Mouse (Mus musculus): ENCODE measurements around the gene Ubr1. TPM values are rescaled to one million over a fixed set of nuclear protein-coding genes. Genes with fewer than 3 reads are reported as not detected.
"Not testable (repeated sequence)": the region's sequence is repeated elsewhere in the genome, so short reads cannot be mapped to it uniquely, and the experiment has no call there.

The Ubr1 gene
- total RNA-seq, 2 experiments from 2014 or later = 44.7 to 48.0 TPM

DNA sequence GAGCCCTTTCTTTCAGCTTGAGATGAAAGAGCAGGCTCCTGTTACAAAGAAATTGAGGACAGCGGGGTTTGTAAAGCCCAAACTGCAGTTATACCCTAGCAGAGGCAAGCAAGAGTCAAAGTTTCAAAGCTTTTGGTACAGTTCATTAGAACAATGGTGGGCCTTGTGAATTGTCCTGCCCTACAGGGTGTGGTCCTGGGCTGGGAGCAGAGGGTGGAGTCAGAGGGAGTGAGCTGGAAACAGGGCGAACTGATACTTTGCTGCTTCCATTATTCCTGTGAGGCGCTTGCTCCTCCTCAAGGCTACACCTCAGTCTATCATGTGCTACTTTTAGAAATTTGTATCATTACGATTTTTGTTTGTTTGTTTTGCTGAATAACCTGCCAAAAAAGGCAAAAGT, 20.7 kb upstream of the Ubr1 start:
- Histone ChIP-seq H3K27ac (no peak overlapping the region), H3K4me3 (no peak overlapping the region)
- TF ChIP-seq CTCF (conservative IDR thresholded peaks at IDR 0.05) = no peak
- DNase-seq (ENCODE audit: low spot score in 2 of 2) = no peak

DNA sequence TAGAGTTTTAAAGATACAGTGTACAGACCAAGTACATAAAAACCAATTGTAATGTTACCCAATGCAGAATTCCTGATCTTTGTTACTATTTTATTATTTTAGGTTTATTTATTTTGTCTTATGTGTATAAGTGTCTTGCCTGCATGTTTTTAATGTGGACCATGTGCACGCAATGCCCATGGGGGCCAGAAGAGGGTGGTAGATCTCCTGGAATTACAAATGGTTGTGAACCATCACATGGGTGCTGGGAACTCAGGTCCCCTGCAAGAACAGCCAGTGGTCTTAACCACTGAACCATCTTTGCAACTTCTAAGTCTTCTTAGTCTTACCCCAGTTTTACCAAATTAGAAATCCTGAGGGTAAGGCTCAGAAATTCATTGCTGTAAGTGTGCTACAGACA, 14.7 kb upstream of the Ubr1 start:
- Histone ChIP-seq H3K27ac (no peak overlapping the region), H3K4me3 (no peak overlapping the region)
- TF ChIP-seq CTCF (conservative IDR thresholded peaks at IDR 0.05) = peak; percentile 41
- DNase-seq (ENCODE audit: low spot score in 2 of 2) = no peak

DNA sequence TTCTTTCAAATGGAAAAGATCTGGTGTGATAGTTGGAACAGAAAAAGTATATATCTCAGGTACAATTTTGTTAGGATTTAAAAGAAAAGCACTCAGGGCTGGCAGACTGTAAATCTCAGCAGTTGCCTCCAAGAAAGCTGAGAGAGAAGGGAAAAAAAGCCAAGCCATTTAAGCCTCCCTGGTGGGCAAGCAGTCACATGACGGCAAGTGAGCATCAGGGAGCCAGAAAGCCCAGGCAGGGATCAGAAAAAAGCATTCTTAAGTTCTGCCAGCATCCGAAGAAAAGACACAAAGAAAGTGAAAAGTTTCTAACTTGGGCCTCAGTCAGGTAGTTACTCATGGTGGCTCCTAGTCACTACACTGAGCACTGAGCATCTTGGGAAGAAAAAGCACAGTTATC, 13.1 kb upstream of the Ubr1 start:
- no peak overlapping the region for H3K4me3 ChIP-seq
- no peak for DNase-seq (ENCODE audit: low spot score in 2 of 2)
- TF ChIP-seq CTCF (conservative IDR thresholded peaks at IDR 0.05) = no peak
- no peak overlapping the region for H3K27ac ChIP-seq

GRCm38 (mm10) chr2:120980861-120981260, 10.3 kb upstream of the Ubr1 start:
- DNase-seq (ENCODE audit: low spot score in 2 of 2) = no peak
- no peak overlapping the region for H3K27ac ChIP-seq
- H3K4me3 ChIP-seq = no peak overlapping the region
- no peak for TF ChIP-seq CTCF (conservative IDR thresholded peaks at IDR 0.05)

GRCm38 (mm10) chr2:120979819-120980218, 9.3 kb upstream of the Ubr1 start:
- TF ChIP-seq CTCF (conservative IDR thresholded peaks at IDR 0.05) = no peak
- H3K27ac ChIP-seq = no peak overlapping the region
- no peak for DNase-seq (ENCODE audit: low spot score in 2 of 2)
- H3K4me3 ChIP-seq = no peak overlapping the region

DNA sequence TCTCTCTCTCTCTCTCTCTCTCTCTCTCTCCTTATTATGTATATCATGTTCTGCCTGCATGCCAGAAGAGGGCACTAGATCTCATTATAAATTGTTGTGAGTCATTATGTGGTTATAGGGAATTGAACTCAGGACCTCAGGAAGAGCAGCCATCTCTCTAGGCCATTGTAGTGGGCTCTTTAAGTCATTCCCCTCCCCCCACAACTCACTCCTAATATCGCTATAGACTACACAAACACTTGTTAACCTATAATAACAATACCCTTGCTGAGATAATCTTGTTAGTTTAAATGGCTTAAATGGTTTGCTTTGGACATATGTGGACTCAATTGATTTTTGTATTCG, 8.2 kb upstream of the Ubr1 start:
- peak; percentile 56 for TF ChIP-seq CTCF (conservative IDR thresholded peaks at IDR 0.05)
- Histone ChIP-seq H3K4me3 (no peak overlapping the region), H3K27ac (no peak overlapping the region)
- no peak for DNase-seq (ENCODE audit: low spot score in 2 of 2)

DNA sequence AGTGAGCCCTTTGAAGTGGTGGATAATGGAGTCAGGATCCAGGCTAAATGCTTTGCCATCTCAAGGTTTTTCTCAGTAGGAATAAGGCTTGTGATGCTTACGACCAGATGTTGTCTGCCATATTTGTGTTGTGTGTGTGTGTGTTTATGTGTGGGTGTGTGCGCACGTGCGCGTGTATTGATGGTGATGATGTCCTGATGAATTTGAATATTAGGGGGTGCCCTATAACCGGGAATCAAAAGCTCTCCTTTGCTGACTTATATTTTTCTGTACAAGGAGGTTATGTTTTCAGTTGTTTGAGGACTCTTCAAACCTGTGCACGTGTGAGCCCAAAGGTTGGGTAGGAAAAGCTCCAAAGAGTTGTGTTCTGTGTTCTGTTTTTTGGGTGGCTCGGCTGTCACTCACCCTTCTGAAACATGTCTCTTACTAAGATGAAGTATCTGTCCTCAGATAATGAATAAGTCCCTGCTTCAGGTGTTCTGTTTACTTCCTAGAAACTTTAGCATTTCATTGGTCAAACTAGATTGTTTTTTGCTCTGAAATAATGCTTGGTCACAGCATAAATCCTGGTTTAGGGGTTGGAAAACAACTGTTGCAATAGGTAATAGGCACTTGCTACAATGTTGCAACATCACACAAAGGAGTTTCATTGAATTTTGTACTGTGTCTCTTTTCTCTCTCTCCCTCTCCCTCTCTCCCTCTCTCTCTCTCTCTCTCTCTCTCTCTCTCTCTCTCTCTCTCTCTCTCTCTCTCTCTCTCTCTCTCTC, 7.6 kb upstream of the Ubr1 start:
- Histone ChIP-seq H3K27ac (peak overlapping the region; percentile 96), H3K4me3 (peak overlapping the region; percentile 78)
- no peak for DNase-seq (ENCODE audit: low spot score in 2 of 2)
- no peak for TF ChIP-seq CTCF (conservative IDR thresholded peaks at IDR 0.05)

DNA sequence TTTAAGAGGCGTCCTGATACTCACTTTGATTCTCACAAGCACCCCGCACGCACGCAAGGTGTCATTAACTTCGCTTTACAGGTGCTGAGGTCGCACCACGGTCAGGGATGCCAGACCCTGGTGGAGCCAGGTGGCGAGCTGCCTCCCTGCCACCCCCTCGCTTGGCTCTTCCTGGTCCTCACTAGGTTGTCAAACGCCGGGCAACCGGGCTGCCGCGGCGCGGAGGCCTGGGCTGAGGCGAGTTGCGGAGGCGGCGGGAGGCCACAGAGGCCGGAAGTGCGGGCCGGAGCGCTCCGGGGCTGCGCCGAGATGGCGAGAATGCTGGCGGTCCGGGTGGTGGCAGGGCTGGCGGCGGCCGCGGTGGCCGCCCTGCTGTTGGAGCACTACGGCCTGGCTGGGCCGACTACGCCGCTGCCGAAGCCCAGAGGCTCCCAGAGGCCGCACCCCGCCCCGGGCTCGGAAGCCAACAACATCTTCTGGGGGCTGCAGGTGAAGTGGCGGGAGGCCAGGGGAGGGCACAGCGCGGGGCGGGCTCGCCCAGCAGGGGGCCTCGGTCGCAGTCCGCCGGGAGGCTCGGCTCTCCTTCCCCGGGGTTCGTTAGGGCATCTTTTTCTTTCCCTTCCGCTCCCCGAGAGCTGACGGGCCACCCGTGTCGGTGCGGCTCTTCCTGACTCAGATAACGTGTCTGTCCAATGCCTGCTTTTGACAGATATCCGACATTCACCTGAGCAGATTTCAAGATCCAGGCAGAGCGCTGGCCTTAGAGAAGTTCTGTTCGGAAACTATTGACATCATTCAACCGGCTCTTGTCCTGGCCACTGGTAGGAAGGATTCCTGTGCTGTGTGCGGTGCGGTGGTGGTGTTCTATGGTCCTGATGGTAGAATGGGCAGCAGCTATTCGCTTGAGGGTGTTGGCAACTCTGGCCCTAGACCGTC, 6.7 kb upstream of the Ubr1 start, which contains the start of gene Tmem62:
Gene Tmem62, plus strand, starts transcription at position 28 of the 936 bp plus-strand sequence.
- Histone ChIP-seq H3K27ac (peak within 1 kb of the TSS; percentile 96), H3K4me3 (peak within 1 kb of the TSS; percentile 78)
- DNase-seq (ENCODE audit: low spot score in 2 of 2) = peak; percentile 36 to 50
- peak; percentile 64 for TF ChIP-seq CTCF (conservative IDR thresholded peaks at IDR 0.05)

- Histone ChIP-seq H3K4me3 (peak overlapping the region; percentile 78), H3K27ac (peak overlapping the region; percentile 96)
- DNase-seq (ENCODE audit: low spot score in 2 of 2) = no peak
- TF ChIP-seq CTCF (conservative IDR thresholded peaks at IDR 0.05) = peak; percentile 71
Measured at GRCm38 (mm10) chr2:120976308-120976707, 5.8 kb upstream of the Ubr1 start.

GRCm38 (mm10) chr2:120972964-120973363, 2.4 kb upstream of the Ubr1 start:
- no peak for DNase-seq (ENCODE audit: low spot score in 2 of 2)
- Histone ChIP-seq H3K4me3 (no peak overlapping the region), H3K27ac (no peak overlapping the region)
- TF ChIP-seq CTCF (conservative IDR thresholded peaks at IDR 0.05) = no peak

DNA sequence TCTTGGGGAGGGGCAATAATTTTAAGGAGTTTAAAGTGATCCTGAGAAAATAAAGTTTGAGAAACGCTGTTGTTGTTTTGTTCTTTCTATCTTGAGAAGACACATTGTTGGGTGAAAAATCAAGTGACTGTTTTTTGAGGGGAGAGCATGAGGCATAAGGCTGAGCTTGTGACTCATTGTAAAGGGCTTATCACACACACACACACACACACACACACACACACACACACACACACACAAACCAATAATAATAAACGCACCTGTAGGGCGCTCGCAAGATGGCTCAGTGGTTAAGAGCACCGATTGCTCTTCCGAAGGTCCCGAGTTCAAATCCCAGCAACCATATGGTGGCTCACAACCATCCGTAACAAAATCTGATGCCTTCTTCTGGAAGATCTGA, 1.7 kb upstream of the Ubr1 start:
- not testable (repeated sequence) for DNase-seq (ENCODE audit: low spot score in 2 of 2); H3K27ac ChIP-seq; H3K4me3 ChIP-seq

DNA sequence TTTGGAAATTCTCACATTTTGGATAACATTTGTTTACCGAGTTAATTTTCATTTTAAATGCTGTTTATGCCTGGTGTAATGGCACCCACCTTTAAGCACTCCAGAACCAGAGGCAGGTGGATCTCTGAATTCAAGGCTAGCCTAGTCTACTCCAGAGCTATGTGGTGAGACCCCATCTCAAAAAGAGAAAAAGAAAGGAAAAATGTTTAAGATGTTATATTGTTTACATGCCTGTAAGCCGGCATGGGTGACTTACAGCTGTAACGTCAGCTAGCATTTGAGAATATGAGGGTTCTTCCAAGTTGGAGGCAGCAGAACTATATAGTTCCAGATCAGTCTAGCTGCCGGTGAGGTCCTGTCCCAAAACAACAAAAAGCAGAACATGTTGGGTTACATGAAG, 1.3 kb upstream of the Ubr1 start:
- Histone ChIP-seq H3K27ac (no peak overlapping the region), H3K4me3 (no peak overlapping the region)
- TF ChIP-seq CTCF (conservative IDR thresholded peaks at IDR 0.05) = no peak
- DNase-seq (ENCODE audit: low spot score in 2 of 2) = no peak

DNA sequence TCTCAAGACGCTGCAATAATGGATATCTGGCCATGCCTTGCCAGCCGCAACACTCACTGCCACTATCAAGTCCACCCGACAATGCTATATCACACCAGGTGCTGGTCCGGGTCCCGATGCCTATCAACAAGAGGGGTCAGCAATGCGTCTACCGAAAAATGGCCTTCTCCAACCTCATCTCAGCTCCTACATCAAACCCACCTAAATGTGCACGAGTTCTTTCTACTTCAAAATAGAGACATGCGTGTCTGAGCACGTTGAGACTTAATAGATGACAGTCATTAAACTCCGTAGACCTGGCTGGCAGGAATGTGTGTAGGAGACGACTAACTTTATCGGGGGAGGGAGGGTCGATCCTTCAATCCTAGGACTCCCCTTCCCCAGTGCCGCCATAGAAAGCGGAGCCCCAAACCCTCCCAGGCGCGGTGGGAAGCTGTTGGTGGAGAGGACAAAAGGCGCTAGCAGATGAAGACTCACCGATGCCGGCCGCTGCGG, 423 bp downstream of the Ubr1 start:
- no peak for DNase-seq (ENCODE audit: low spot score in 2 of 2)
- no peak for TF ChIP-seq CTCF (conservative IDR thresholded peaks at IDR 0.05)
- Histone ChIP-seq H3K4me3 (peak overlapping the region; percentile 82), H3K27ac (peak overlapping the region; percentile 94)
